Mouse (Mus musculus) stomach, postnatal 0 days (tissue): Measurements from ENCODE around the gene Plxnd1.

ENCODE experiments used
- CTCF ChIP-seq: IDR thresholded peaks from 2 replicates; pipeline ENCODE4 v1.5.1; 2016; ENCODE audit warnings: antibody characterized with exemption, low read depth, mild to moderate bottlenecking, moderate library complexity
- EP300 ChIP-seq: optimal IDR thresholded peaks from 2 replicates; pipeline ENCODE3; 2016; ENCODE audit warnings: antibody characterized with exemption

GRCm38 (mm10) chr6:116044039-116044438 lies 49.2 kb upstream of the Plxnd1 start:
- TF ChIP-seq CTCF = no peak
- no peak for TF ChIP-seq EP300
